Mouse (Mus musculus) bone marrow, adult 2 months (tissue): ENCODE measurements around the gene Fkbpl. TPM values are rescaled to one million over a fixed set of nuclear protein-coding genes. Genes with fewer than 3 reads are reported as not detected.

Experiments used
- H3K27ac ChIP-seq: fragments of 200-500 bp; 2 replicates; pipeline ENCODE4 v1.5.1; 2012; ENCODE audit warnings: low read depth, mild to moderate bottlenecking, control low read depth, inconsistent platforms, low read length; ENCODE audit not compliant: control insufficient read depth, poor library complexity, insufficient read depth
- H3K4me1 ChIP-seq: fragments of 200-500 bp; 2 replicates; pipeline ENCODE4 v1.6.1; 2011; ENCODE audit warnings: low read length; ENCODE audit not compliant: control insufficient read depth, insufficient read depth
- H3K4me3 ChIP-seq: fragments of 200-500 bp; replicated peaks from 2 replicates; pipeline ENCODE3; 2011; ENCODE audit warnings: mild to moderate bottlenecking, low read depth, low read length, control low read depth; ENCODE audit not compliant: control insufficient read depth
- CTCF ChIP-seq: fragments of 200-500 bp; IDR thresholded peaks from 2 replicates; pipeline ENCODE4 v1.5.1; 2011; ENCODE audit warnings: low read length, control low read depth; ENCODE audit not compliant: control insufficient read depth, insufficient read depth
- POLR2A ChIP-seq: fragments of 200-500 bp; IDR thresholded peaks from 2 replicates; pipeline ENCODE4 v1.6.1; 2011; ENCODE audit warnings: low read depth, mild to moderate bottlenecking, control low read depth, low read length, borderline replicate concordance; ENCODE audit not compliant: control insufficient read depth
- WGBS: fragments of 180-500 bp; shearing (Covaris S2); methylation state at CpG from one replicate; pipeline ENCODE4 v1.1.7; 2018; 5-methylcytosine and 5-hydroxymethylcytosine counted together
- polyA plus RNA-seq: library from polyadenylated mRNA; stranded (reverse); fragments of >200 nt; gene quantifications from 2 replicates; pipeline ENCODE4 v1.2.4, GENCODE M21; 2011; ENCODE audit warnings: low replicate concordance; ENCODE audit not compliant: missing spikeins, insufficient read depth, insufficient read length

Gene Fkbpl
- polyA plus RNA-seq, 1 experiment: 13.6 TPM

GRCm38 (mm10) chr17:34683179-34683578 is 38.6 kb downstream of the Fkbpl start:
- WGBS: 76% methylated on average over 8 of the region's 8 CpGs
- TF ChIP-seq CTCF: no peak
- no peak for TF ChIP-seq POLR2A
- Histone ChIP-seq H3K4me3 (no peak overlapping the region), H3K4me1 (no peaks in the 10 kb centered on the region), H3K27ac (no peak overlapping the region)

- WGBS: 52% methylated on average over 10 of the region's 10 CpGs
These were observed 39.2 kb downstream of the Fkbpl start for GRCm38 (mm10) chr17:34683686-34684220.

DNA sequence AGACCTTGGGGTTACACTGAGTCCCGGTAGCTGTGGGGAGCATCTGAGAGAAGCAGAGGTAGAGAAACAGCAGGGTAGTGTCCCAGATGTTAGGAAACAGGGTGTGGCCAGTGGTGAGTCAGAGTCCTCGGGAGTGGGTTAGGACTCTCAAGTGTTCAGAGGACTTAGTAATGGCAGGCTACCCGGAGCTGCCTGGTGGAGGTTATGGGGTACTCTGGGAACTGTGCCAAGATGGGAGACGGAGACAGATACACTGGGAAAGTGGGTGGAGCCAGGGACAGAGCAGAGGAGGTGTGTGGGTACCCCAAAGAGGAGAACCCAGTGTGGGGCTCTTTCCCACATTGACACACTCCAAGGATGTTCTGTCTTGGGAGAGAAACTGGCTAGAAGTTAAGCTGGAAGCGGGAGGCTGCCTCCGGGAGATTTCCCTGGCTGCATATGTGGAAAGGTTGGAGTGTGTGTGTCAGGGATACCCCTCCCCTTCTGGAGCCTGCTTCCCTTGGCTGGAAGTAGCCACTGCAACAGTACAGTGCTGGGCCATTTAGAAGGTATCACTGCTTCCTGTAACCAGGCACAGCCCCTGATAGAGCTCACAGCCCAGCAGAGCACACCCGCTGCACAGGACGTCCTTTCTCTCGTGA is 39.8 kb downstream of the Fkbpl start:
- H3K4me1 ChIP-seq: no peaks in the 10 kb centered on the region
- no peak overlapping the region for H3K27ac ChIP-seq
- 67% methylated on average over 9 of the region's 9 CpGs for whole genome bisulfite sequencing
- no peak overlapping the region for H3K4me3 ChIP-seq
- TF ChIP-seq POLR2A: no peak
- TF ChIP-seq CTCF: no peak

More at GRCm38 (mm10) chr17:34683686-34684220, 39.2 kb downstream of the Fkbpl start:
- Histone ChIP-seq H3K4me3 (no peak overlapping the region), H3K27ac (no peak overlapping the region), H3K4me1 (no peaks in the 10 kb centered on the region)
- TF ChIP-seq POLR2A (no peak), CTCF (no peak)

- no peak overlapping the region for H3K4me3 ChIP-seq
- H3K27ac ChIP-seq: no peak overlapping the region
- WGBS: 55% methylated on average over 28 of the region's 28 CpGs
- H3K4me1 ChIP-seq: no peaks in the 10 kb centered on the region
- TF ChIP-seq POLR2A: no peak
- TF ChIP-seq CTCF: no peak
These were observed 40.9 kb downstream of the Fkbpl start for GRCm38 (mm10) chr17:34685120-34686110.

GRCm38 (mm10) chr17:34688889-34689288 is 44.3 kb downstream of the Fkbpl start:
- Histone ChIP-seq H3K4me1 (no peaks in the 10 kb centered on the region), H3K4me3 (no peak overlapping the region), H3K27ac (no peak overlapping the region)
- no peak for TF ChIP-seq POLR2A
- no peak for TF ChIP-seq CTCF
- 92% methylated on average over 7 of the region's 7 CpGs for WGBS

GRCm38 (mm10) chr17:34690458-34690857 is 45.9 kb downstream of the Fkbpl start:
- H3K4me3 ChIP-seq: no peak overlapping the region
- no peak overlapping the region for H3K27ac ChIP-seq
- TF ChIP-seq POLR2A (no peak), CTCF (no peak)
- WGBS: 62% methylated on average over 4 of the region's 4 CpGs
- H3K4me1 ChIP-seq: no peaks in the 10 kb centered on the region

DNA sequence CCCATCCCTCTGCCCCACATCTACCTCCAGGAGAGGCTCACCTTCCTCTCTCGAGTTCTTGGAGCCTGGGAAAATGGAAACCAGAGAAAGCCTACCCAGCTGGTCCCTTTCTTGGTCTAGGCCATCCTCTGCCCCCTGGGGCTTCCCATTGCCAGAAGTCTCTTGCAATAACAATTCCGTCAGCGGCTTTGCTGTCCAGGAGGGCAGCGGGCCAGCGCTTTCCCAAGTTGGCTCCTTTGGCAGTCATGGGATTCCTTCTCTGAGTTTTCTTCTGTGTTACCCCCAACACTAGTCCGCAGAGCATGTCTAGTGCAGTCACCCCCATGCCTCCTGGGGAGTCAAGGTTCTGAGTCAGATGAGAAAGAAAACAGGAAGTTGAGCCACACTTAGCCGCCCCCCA is 48.3 kb downstream of the Fkbpl start:
- TF ChIP-seq POLR2A (no peak), CTCF (no peak)
- Histone ChIP-seq H3K27ac (no peak overlapping the region), H3K4me1 (no peaks in the 10 kb centered on the region), H3K4me3 (no peak overlapping the region)
- WGBS: 73% methylated on average over 7 of the region's 7 CpGs

Other genes with a start within 250 kb of the Fkbpl start
- gene BC051142, start 245.9 kb upstream of the Fkbpl start, polyA plus RNA-seq: 0.92 and 3.7 TPM in 2 replicates
- 0.65 and 1.2 TPM in 2 replicates for gene Btnl4, start 167.4 kb upstream of the Fkbpl start, polyA plus RNA-seq
- gene Btnl6, start 127.4 kb upstream of the Fkbpl start, polyA plus RNA-seq: 1.9 TPM in 1 of 2 replicates, not detected in the other
- 1.0 and 7.5 TPM in 2 replicates for gene Notch4, start 80.5 kb upstream of the Fkbpl start, polyA plus RNA-seq
- 85.2 and 156 TPM in 2 replicates for gene Gpsm3, start 55.0 kb upstream of the Fkbpl start, polyA plus RNA-seq
- 50.3 and 95.1 TPM in 2 replicates for gene Pbx2, start 53.5 kb upstream of the Fkbpl start, polyA plus RNA-seq
- gene Ager, start 46.9 kb upstream of the Fkbpl start, polyA plus RNA-seq: 12.2 and 16.3 TPM in 2 replicates
- 36.4 and 42.3 TPM in 2 replicates for gene Rnf5, start 41.1 kb upstream of the Fkbpl start, polyA plus RNA-seq
- 37.4 and 66.7 TPM in 2 replicates for gene Agpat1, start 40.5 kb upstream of the Fkbpl start, polyA plus RNA-seq
- gene Egfl8, start 28.8 kb upstream of the Fkbpl start, polyA plus RNA-seq: 4.2 and 7.2 TPM in 2 replicates
- gene Ppt2, start 16.3 kb upstream of the Fkbpl start, polyA plus RNA-seq: 12.6 and 16.6 TPM in 2 replicates
- gene Prrt1, start 15.2 kb upstream of the Fkbpl start, polyA plus RNA-seq: 2.9 and 4.5 TPM in 2 replicates
- 22.4 and 40.2 TPM in 2 replicates for gene Atf6b, start 2.4 kb downstream of the Fkbpl start, polyA plus RNA-seq
- 0.17 TPM in 1 of 2 replicates, not detected in the other for gene Tnxb, start 25.8 kb downstream of the Fkbpl start, polyA plus RNA-seq
- 10.9 and 11.5 TPM in 2 replicates for gene C4b, start 99.1 kb downstream of the Fkbpl start, polyA plus RNA-seq
- not detected in 2 replicates for gene Cyp21a1, start 159.8 kb downstream of the Fkbpl start, polyA plus RNA-seq
- 44.0 and 63.6 TPM in 2 replicates for gene Stk19, start 192.2 kb downstream of the Fkbpl start, polyA plus RNA-seq
- 52.4 and 73.3 TPM in 2 replicates for gene Dxo, start 192.3 kb downstream of the Fkbpl start, polyA plus RNA-seq
- 31.0 and 67.7 TPM in 2 replicates for gene Skiv2l, start 205.4 kb downstream of the Fkbpl start, polyA plus RNA-seq
- 13.1 and 42.2 TPM in 2 replicates for gene Nelfe, start 205.6 kb downstream of the Fkbpl start, polyA plus RNA-seq
- 8.4 and 14.5 TPM in 2 replicates for gene Cfb, start 217.8 kb downstream of the Fkbpl start, polyA plus RNA-seq
- gene Zbtb12, start 234.7 kb downstream of the Fkbpl start, polyA plus RNA-seq: 2.8 and 5.7 TPM in 2 replicates
- gene Gm20547, start 237.3 kb downstream of the Fkbpl start, polyA plus RNA-seq: 2.0 TPM in 1 of 2 replicates, not detected in the other